Mouse (Mus musculus) MEL (cell line): ENCODE measurements around the gene Safb.

Experiments
- CTCF ChIP-seq, 3 experiments: IDR thresholded peaks in 2 of 3; conservative IDR thresholded peaks in 1 of 3; 2 replicates each; pipeline ENCODE4 v1.5.1; 2011 to 2012; ENCODE audit warnings: low read length in 3 of 3, low read depth in 2 of 3, mild to moderate bottlenecking in 2 of 3, improper control_type of control experiment in 1 of 3, inconsistent platforms in 1 of 3, mixed read lengths in 1 of 3, moderate library complexity in 1 of 3; ENCODE audit not compliant: control insufficient read depth in 1 of 3, insufficient read depth in 1 of 3, poor library complexity in 1 of 3, severe bottlenecking in 1 of 3
- EP300 ChIP-seq, 2 experiments: IDR thresholded peaks; 2 replicates each; pipeline ENCODE4 v1.6.1; 2011; ENCODE audit warnings: improper control_type of control experiment in 2 of 2, low read length in 2 of 2, low read depth in 1 of 2, mild to moderate bottlenecking in 1 of 2
- ETS1 ChIP-seq: IDR thresholded peaks from 2 replicates; pipeline ENCODE4 v1.6.1; 2012; ENCODE audit warnings: low read depth, mild to moderate bottlenecking, inconsistent platforms, low read length, improper control_type of control experiment, moderate library complexity
- GABPA ChIP-seq: IDR thresholded peaks from 2 replicates; pipeline ENCODE4 v1.6.1; 2012; ENCODE audit warnings: low read depth, mild to moderate bottlenecking, inconsistent platforms, low read length, improper control_type of control experiment, moderate library complexity
- HCFC1 ChIP-seq: IDR thresholded peaks from 2 replicates; pipeline ENCODE4 v1.6.1; 2012; ENCODE audit warnings: low read depth, mild to moderate bottlenecking, inconsistent platforms, low read length, improper control_type of control experiment, moderate library complexity
- MXI1 ChIP-seq: IDR thresholded peaks from 2 replicates; pipeline ENCODE4 v1.6.1; 2011; ENCODE audit warnings: mild to moderate bottlenecking, low read depth, low read length, improper control_type of control experiment
- NELFE ChIP-seq: IDR thresholded peaks from 2 replicates; pipeline ENCODE4 v1.6.1; 2011; ENCODE audit warnings: low read depth, low read length, improper control_type of control experiment
- RAD21 ChIP-seq: IDR thresholded peaks from 2 replicates; pipeline ENCODE4 v1.6.1; 2011; ENCODE audit warnings: mild to moderate bottlenecking, low read depth, low read length, improper control_type of control experiment
- TCF12 ChIP-seq: IDR thresholded peaks from 2 replicates; pipeline ENCODE4 v1.6.1; 2014; ENCODE audit warnings: low read depth, mild to moderate bottlenecking, inconsistent platforms, low read length, improper control_type of control experiment, moderate library complexity

- no peak for TF ChIP-seq TCF12
- TF ChIP-seq ETS1: no peak
- TF ChIP-seq CTCF (IDR thresholded peaks at IDR 0.05 in 2 of 3, conservative IDR thresholded peaks at IDR 0.05 in 1 of 3; ENCODE audit: control insufficient read depth in 1 of 3, insufficient read depth in 1 of 3, low read depth in 2 of 3, low read length in 3 of 3, poor library complexity in 1 of 3, severe bottlenecking in 1 of 3): no peak
- no peak for TF ChIP-seq RAD21
- no peak for TF ChIP-seq GABPA
- no peak for TF ChIP-seq HCFC1
- TF ChIP-seq MXI1: no peak
- TF ChIP-seq EP300 (IDR thresholded peaks at IDR 0.05; ENCODE audit: low read depth in 1 of 2, low read length in 2 of 2): no peak
- TF ChIP-seq NELFE: no peak
These were observed 62.9 kb downstream of the Safb start for GRCm38 (mm10) chr17:56647546-56647945.
